Mouse (Mus musculus): ENCODE data around the gene Fbxl22. TPM values are rescaled to one million over a fixed set of nuclear protein-coding genes. Genes with fewer than 3 reads are reported as not detected.

The Fbxl22 gene
- polyA plus RNA-seq, 1 experiment from 2014 or later = 1.8 TPM

- H3K4me2 ChIP-seq (replicated peaks; ENCODE audit: low read depth, low read length) = no peak overlapping the region
- H3K27me3 ChIP-seq (ENCODE audit: control insufficient read depth, insufficient read depth, low read length) = no peaks in the 10 kb centered on the region
- no peaks in the 10 kb centered on the region for H3K4me1 ChIP-seq (ENCODE audit: control insufficient read depth, insufficient read depth, low read length)
- H3K9me3 ChIP-seq (ENCODE audit: control insufficient read depth, low read length) = no peaks in the 10 kb centered on the region
- no peak overlapping the region for H3K27ac ChIP-seq (ENCODE audit: low read depth, low read length)
- H3K4me3 ChIP-seq (ENCODE audit: low read length) = no peak overlapping the region
- 92% methylated on average over 13 of the region's 13 CpGs for WGBS
- no peak for ATAC-seq (ENCODE audit: low FRiP score, low TSS enrichment)
- no peak overlapping the region for H3K9ac ChIP-seq (ENCODE audit: low read depth, low read length)
- H3K36me3 ChIP-seq (ENCODE audit: control insufficient read depth, insufficient read depth, low read length) = peaks cover 58% of the 10 kb centered on the region
Observed at GRCm38 (mm10) chr9:66504518-66504917, 9.9 kb downstream of the Fbxl22 start.

- H3K9me3 ChIP-seq (ENCODE audit: control insufficient read depth, low read length) = no peaks in the 10 kb centered on the region
- 84% methylated on average over 4 of the region's 4 CpGs for WGBS
- H3K36me3 ChIP-seq (ENCODE audit: control insufficient read depth, insufficient read depth, low read length) = peaks cover 52% of the 10 kb centered on the region
- H3K4me3 ChIP-seq (ENCODE audit: low read length) = no peak overlapping the region
- ATAC-seq (ENCODE audit: low FRiP score, low TSS enrichment) = no peak
- no peaks in the 10 kb centered on the region for H3K27me3 ChIP-seq (ENCODE audit: control insufficient read depth, insufficient read depth, low read length)
- no peak overlapping the region for H3K9ac ChIP-seq (ENCODE audit: low read depth, low read length)
- no peak overlapping the region for H3K4me2 ChIP-seq (replicated peaks; ENCODE audit: low read depth, low read length)
- H3K4me1 ChIP-seq (ENCODE audit: control insufficient read depth, insufficient read depth, low read length) = no peaks in the 10 kb centered on the region
- no peak overlapping the region for H3K27ac ChIP-seq (ENCODE audit: low read depth, low read length)
Observed at GRCm38 (mm10) chr9:66503879-66504411, 10.4 kb downstream of the Fbxl22 start.

GRCm38 (mm10) chr9:66501248-66501647, 13.1 kb downstream of the Fbxl22 start:
- no peaks in the 10 kb centered on the region for H3K9me3 ChIP-seq (ENCODE audit: control insufficient read depth, low read length)
- H3K36me3 ChIP-seq (ENCODE audit: control insufficient read depth, insufficient read depth, low read length) = peaks cover 55% of the 10 kb centered on the region
- H3K4me1 ChIP-seq (ENCODE audit: control insufficient read depth, insufficient read depth, low read length) = no peaks in the 10 kb centered on the region
- ATAC-seq (ENCODE audit: low FRiP score, low TSS enrichment) = no peak
- no peak overlapping the region for H3K4me3 ChIP-seq (ENCODE audit: low read length)
- H3K9ac ChIP-seq (ENCODE audit: low read depth, low read length) = no peak overlapping the region
- H3K27ac ChIP-seq (ENCODE audit: low read depth, low read length) = no peak overlapping the region
- WGBS = 85% methylated on average over 2 of the region's 2 CpGs
- H3K27me3 ChIP-seq (ENCODE audit: control insufficient read depth, insufficient read depth, low read length) = no peaks in the 10 kb centered on the region
- H3K4me2 ChIP-seq (replicated peaks; ENCODE audit: low read depth, low read length) = no peak overlapping the region

GRCm38 (mm10) chr9:66493992-66494391, 20.4 kb downstream of the Fbxl22 start:
- H3K36me3 ChIP-seq (ENCODE audit: control insufficient read depth, insufficient read depth, low read length) = peaks cover 76% of the 10 kb centered on the region
- no peak for ATAC-seq (ENCODE audit: low FRiP score, low TSS enrichment)
- H3K4me1 ChIP-seq (ENCODE audit: control insufficient read depth, insufficient read depth, low read length) = no peaks in the 10 kb centered on the region
- H3K4me3 ChIP-seq (ENCODE audit: low read length) = no peak overlapping the region
- no peaks in the 10 kb centered on the region for H3K27me3 ChIP-seq (ENCODE audit: control insufficient read depth, insufficient read depth, low read length)
- no peak overlapping the region for H3K4me2 ChIP-seq (replicated peaks; ENCODE audit: low read depth, low read length)
- H3K9me3 ChIP-seq (ENCODE audit: control insufficient read depth, low read length) = no peaks in the 10 kb centered on the region
- no peak overlapping the region for H3K27ac ChIP-seq (ENCODE audit: low read depth, low read length)
- no peak overlapping the region for H3K9ac ChIP-seq (ENCODE audit: low read depth, low read length)

- Histone ChIP-seq H3K9ac (ENCODE audit: low read depth, low read length) (no peak overlapping the region), H3K27me3 (ENCODE audit: control insufficient read depth, insufficient read depth, low read length) (no peaks in the 10 kb centered on the region), H3K4me3 (ENCODE audit: low read length) (no peak overlapping the region), H3K4me1 (ENCODE audit: control insufficient read depth, insufficient read depth, low read length) (no peaks in the 10 kb centered on the region), H3K4me2 (replicated peaks; ENCODE audit: low read depth, low read length) (no peak overlapping the region), H3K9me3 (ENCODE audit: control insufficient read depth, low read length) (no peaks in the 10 kb centered on the region), H3K36me3 (ENCODE audit: control insufficient read depth, insufficient read depth, low read length) (peaks cover 78% of the 10 kb centered on the region), H3K27ac (ENCODE audit: low read depth, low read length) (no peak overlapping the region)
- 90% methylated on average over 1 of the region's 1 CpGs for WGBS
- ATAC-seq (ENCODE audit: low FRiP score, low TSS enrichment) = no peak
Observed at GRCm38 (mm10) chr9:66492361-66492760, 22.0 kb downstream of the Fbxl22 start.

- Histone ChIP-seq H3K27me3 (ENCODE audit: control insufficient read depth, insufficient read depth, low read length) (no peaks in the 10 kb centered on the region), H3K4me1 (ENCODE audit: control insufficient read depth, insufficient read depth, low read length) (no peaks in the 10 kb centered on the region), H3K36me3 (ENCODE audit: control insufficient read depth, insufficient read depth, low read length) (peaks cover 81% of the 10 kb centered on the region), H3K9ac (ENCODE audit: low read depth, low read length) (no peak overlapping the region), H3K4me2 (replicated peaks; ENCODE audit: low read depth, low read length) (no peak overlapping the region), H3K27ac (ENCODE audit: low read depth, low read length) (no peak overlapping the region), H3K4me3 (ENCODE audit: low read length) (no peak overlapping the region), H3K9me3 (ENCODE audit: control insufficient read depth, low read length) (no peaks in the 10 kb centered on the region)
- ATAC-seq (ENCODE audit: low FRiP score, low TSS enrichment) = no peak
Observed at GRCm38 (mm10) chr9:66488786-66489185, 25.6 kb downstream of the Fbxl22 start.

- ATAC-seq (ENCODE audit: low FRiP score, low TSS enrichment) = no peak
- Histone ChIP-seq H3K27me3 (ENCODE audit: control insufficient read depth, insufficient read depth, low read length) (no peaks in the 10 kb centered on the region), H3K9me3 (ENCODE audit: control insufficient read depth, low read length) (no peaks in the 10 kb centered on the region), H3K4me2 (replicated peaks; ENCODE audit: low read depth, low read length) (no peak overlapping the region), H3K4me1 (ENCODE audit: control insufficient read depth, insufficient read depth, low read length) (no peaks in the 10 kb centered on the region), H3K27ac (ENCODE audit: low read depth, low read length) (no peak overlapping the region), H3K36me3 (ENCODE audit: control insufficient read depth, insufficient read depth, low read length) (peaks cover 54% of the 10 kb centered on the region), H3K4me3 (ENCODE audit: low read length) (no peak overlapping the region), H3K9ac (ENCODE audit: low read depth, low read length) (no peak overlapping the region)
- 94% methylated on average over 3 of the region's 3 CpGs for WGBS
Observed at GRCm38 (mm10) chr9:66483429-66483828, 31.0 kb downstream of the Fbxl22 start.

GRCm38 (mm10) chr9:66477785-66478184, 36.6 kb downstream of the Fbxl22 start:
- Histone ChIP-seq H3K27me3 (ENCODE audit: control insufficient read depth, insufficient read depth, low read length) (no peaks in the 10 kb centered on the region), H3K9ac (ENCODE audit: low read depth, low read length) (no peak overlapping the region), H3K4me2 (replicated peaks; ENCODE audit: low read depth, low read length) (no peak overlapping the region), H3K4me1 (ENCODE audit: control insufficient read depth, insufficient read depth, low read length) (no peaks in the 10 kb centered on the region), H3K9me3 (ENCODE audit: control insufficient read depth, low read length) (no peaks in the 10 kb centered on the region), H3K4me3 (ENCODE audit: low read length) (no peak overlapping the region), H3K36me3 (ENCODE audit: control insufficient read depth, insufficient read depth, low read length) (peaks cover 41% of the 10 kb centered on the region), H3K27ac (ENCODE audit: low read depth, low read length) (no peak overlapping the region)
- ATAC-seq (ENCODE audit: low FRiP score, low TSS enrichment) = no peak
- WGBS = 84% methylated on average over 2 of the region's 2 CpGs

- peaks cover 48% of the 10 kb centered on the region for H3K36me3 ChIP-seq (ENCODE audit: control insufficient read depth, insufficient read depth, low read length)
- H3K9ac ChIP-seq (ENCODE audit: low read depth, low read length) = no peak overlapping the region
- 56% methylated on average over 4 of the region's 4 CpGs for WGBS
- no peak overlapping the region for H3K4me3 ChIP-seq (ENCODE audit: low read length)
- no peaks in the 10 kb centered on the region for H3K4me1 ChIP-seq (ENCODE audit: control insufficient read depth, insufficient read depth, low read length)
- no peaks in the 10 kb centered on the region for H3K9me3 ChIP-seq (ENCODE audit: control insufficient read depth, low read length)
- no peak overlapping the region for H3K4me2 ChIP-seq (replicated peaks; ENCODE audit: low read depth, low read length)
- no peak for ATAC-seq (ENCODE audit: low FRiP score, low TSS enrichment)
- H3K27me3 ChIP-seq (ENCODE audit: control insufficient read depth, insufficient read depth, low read length) = no peaks in the 10 kb centered on the region
- no peak overlapping the region for H3K27ac ChIP-seq (ENCODE audit: low read depth, low read length)
Observed at GRCm38 (mm10) chr9:66465087-66465486, 49.3 kb downstream of the Fbxl22 start.

All from kidney, embryonic 14.5 days (tissue).